In the genomic region with DNA sequence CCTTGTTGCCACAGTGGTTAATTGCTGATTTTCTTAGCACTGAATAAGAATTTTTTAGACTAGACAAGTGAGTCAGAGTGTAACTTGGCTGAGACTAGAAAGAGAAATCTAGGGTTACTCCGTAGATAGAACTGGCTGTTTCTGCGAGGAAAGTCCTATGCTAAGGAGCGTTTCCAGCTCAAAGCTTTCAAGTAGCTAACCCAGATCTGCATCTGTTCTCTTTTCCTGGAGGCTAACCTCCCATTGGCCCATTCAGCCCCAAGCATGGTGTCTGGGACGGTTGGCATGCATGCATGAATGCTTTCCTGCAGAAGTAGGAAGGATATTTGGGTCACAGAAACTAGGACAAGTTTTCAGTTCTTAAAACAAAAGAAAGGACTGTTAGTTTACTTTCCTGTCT, we compare ENCODE assay signal across 19 mouse cellular contexts. TPM values are rescaled to one million over a fixed set of nuclear protein-coding genes. Genes with fewer than 3 reads are reported as not detected.
DNase-seq lines count a peak whose midpoint lies in the region; ATAC-seq and TF ChIP-seq lines count a peak whose summit lies in the region.
"Had no signal": no experiment of that assay in that cellular context is flagged by ENCODE, and none has a peak within 500 bp of the region (broad histone marks: within the 10 kb centered on the region; RNA-seq: fewer than 3 reads in every experiment).

No protein-coding gene starts in this region.

- WGBS in heart, adult 2 months, result 83% methylated on average over 4 of the region's 4 CpGs

- no peak for TF ChIP-seq POLR2A in heart, adult 2 months (IDR thresholded peaks at IDR 0.05; ENCODE audit: insufficient read depth, low read depth, low read length)

- no peak overlapping the region for H3K9ac ChIP-seq in heart, adult 2 months (ENCODE audit: low read depth, low read length)
- H3K9ac ChIP-seq: forebrain, embryonic 12.5 days; hindbrain, embryonic 13.5 days; midbrain, embryonic 12.5 days had no signal

- ATAC-seq in cerebellum, adult (ENCODE audit: insufficient number of reproducible peaks, low FRiP score, low TSS enrichment), result peak; percentile 36; the same call in 1 of the 2 replicates
- ATAC-seq: Patski had no signal

- no peak for TF ChIP-seq EP300 in heart, adult 2 months (IDR thresholded peaks at IDR 0.05; ENCODE audit: insufficient read depth, low read depth, low read length)

- intact Hi-C loops in heart, adult 2 months (cut with DNase I), result no loop called here

- H3K27me3 ChIP-seq in heart, adult 2 months (ENCODE audit: control insufficient read depth, insufficient read depth, low read length), result no peaks in the 10 kb centered on the region
- H3K27me3 ChIP-seq: forebrain, embryonic 12.5 days; hindbrain, embryonic 13.5 days; midbrain, embryonic 12.5 days; Patski had no signal

- TF ChIP-seq CTCF in heart, adult 2 months (IDR thresholded peaks at IDR 0.05), result no peak

- H3K27ac ChIP-seq in heart, adult 2 months, result no peak overlapping the region
- H3K27ac ChIP-seq: forebrain, embryonic 12.5 days; hindbrain, embryonic 13.5 days; midbrain, embryonic 12.5 days had no signal

- H3K4me1 ChIP-seq in heart, adult 2 months (ENCODE audit: control insufficient read depth, insufficient read depth, low read length), result no peaks in the 10 kb centered on the region
- H3K4me1 ChIP-seq: forebrain, embryonic 12.5 days; hindbrain, embryonic 13.5 days; midbrain, embryonic 12.5 days had no signal

- H3K36me3 ChIP-seq in heart, adult 2 months (ENCODE audit: control insufficient read depth, insufficient read depth, low read length), result no peaks in the 10 kb centered on the region

- H3K79me2 ChIP-seq in heart, adult 2 months (replicated peaks; ENCODE audit: control insufficient read depth, insufficient read depth, low read length), result no peaks in the 10 kb centered on the region

- no peak for DNase-seq in cerebellum, postnatal 4 days (ENCODE audit: low spot score in 2 of 2)
- peak; percentile 70 to 76 for DNase-seq in right cerebral cortex, postnatal 10 days (ENCODE audit: low spot score in 2 of 2)
- no peak for DNase-seq in right cerebral cortex, postnatal 14 days
- DNase-seq in left cerebral cortex, adult 9 months (ENCODE audit: low spot score in 2 of 2), result peak; percentile 45 to 51
- peak; percentile 55 for DNase-seq in telencephalon, adult 2 months (ENCODE audit: low read depth, low spot score)
- no peak for DNase-seq in testis, postnatal 14 days (ENCODE audit: low spot score)
- no peak for DNase-seq in heart, adult 2 months
- DNase-seq: kidney, adult 18-20 months; kidney, postnatal 36 days; liver; lung, adult 2 months; lung, postnatal 4 days; spleen, adult 18-20 months had no signal

- H3K4me3 ChIP-seq in heart, adult 2 months, result no peak overlapping the region
- H3K4me3 ChIP-seq: forebrain, embryonic 12.5 days; hindbrain, embryonic 13.5 days; midbrain, embryonic 12.5 days had no signal

RNA-seq across cellular contexts. Expression of gene Rasl10b, which starts 37.7 kb away (rescaled TPM):
- 10 to 100 TPM; 61.9 to 77.8 TPM for total RNA-seq in heart, adult 2 months (2021)
- polyA plus RNA-seq in heart, adult 2 months (2012; rRNA removed), result 70.8 and 71.6 TPM in 2 replicates

RNA-seq across cellular contexts. Expression of gene Gas2l2, which starts 58.0 kb away (rescaled TPM):
- total RNA-seq in heart, adult 2 months (2021), result not detected
- 0.10 TPM in 1 of 2 replicates, not detected in the other for polyA plus RNA-seq in heart, adult 2 months (2012; rRNA removed)
- total RNA-seq: gastrocnemius, adult 18-20 months had no signal
- polyA plus RNA-seq: midbrain, embryonic 12.5 days; Patski had no signal

Comparison
In these comparisons a context has a peak if more than half of its experiments do, and no peak if none do; other contexts are left out.
1. DNase-seq: peak in right cerebral cortex, postnatal 10 days (2 of 2), left cerebral cortex, adult 9 months (2 of 2) and telencephalon, adult 2 months (single experiment); none in cerebellum, postnatal 4 days (0 of 2), right cerebral cortex, postnatal 14 days (single experiment), testis, postnatal 14 days (single experiment) and heart, adult 2 months (0 of 2).